Mouse (Mus musculus): ENCODE results near the gene Uqcc1.
A peak's percentile ranks its signal among the peaks of the same experiment; 100 is the strongest.
"Not testable (repeated sequence)": the region's sequence is repeated elsewhere in the genome, so short reads cannot be mapped to it uniquely, and the experiment has no call there.

Uqcc1 gene

GRCm38 (mm10) chr2:155852536-155852935 lies 77.6 kb downstream of the Uqcc1 start:
- no peak for DNase-seq

GRCm38 (mm10) chr2:155850120-155850519 lies 80.0 kb downstream of the Uqcc1 start:
- no peak for DNase-seq

- DNase-seq, result no peak
Observed at GRCm38 (mm10) chr2:155849464-155849863, 80.6 kb downstream of the Uqcc1 start.

- DNase-seq, result peak; percentile 77
Observed at GRCm38 (mm10) chr2:155848291-155848690, 81.8 kb downstream of the Uqcc1 start.

- DNase-seq, result no peak
Observed at GRCm38 (mm10) chr2:155846930-155847329, 83.2 kb downstream of the Uqcc1 start.

- no peak for DNase-seq
Observed at GRCm38 (mm10) chr2:155838961-155839360, 91.1 kb downstream of the Uqcc1 start.

- no peak for DNase-seq
Observed at GRCm38 (mm10) chr2:155837961-155838360, 92.1 kb downstream of the Uqcc1 start.

GRCm38 (mm10) chr2:155834732-155835131 lies 95.4 kb downstream of the Uqcc1 start, which contains the start of gene Fam83c:
Gene Fam83c (minus strand): TSS chr2:155834854.
- DNase-seq, result no peak

- DNase-seq, result not testable (repeated sequence)
Observed at GRCm38 (mm10) chr2:155832087-155832486, 98.0 kb downstream of the Uqcc1 start.

GRCm38 (mm10) chr2:155831302-155831701 lies 98.8 kb downstream of the Uqcc1 start:
- no peak for DNase-seq

- DNase-seq, result no peak
Observed at GRCm38 (mm10) chr2:155830841-155831240, 99.3 kb downstream of the Uqcc1 start.

GRCm38 (mm10) chr2:155826630-155827424 lies 103.3 kb downstream of the Uqcc1 start, which contains the start of gene Eif6:
Gene Eif6 (minus strand): TSS chr2:155826925.
- DNase-seq, result peak; percentile 84

GRCm38 (mm10) chr2:155825904-155826629 lies 104.0 kb downstream of the Uqcc1 start:
- peak; percentile 19 for DNase-seq

- DNase-seq, result no peak
Observed at GRCm38 (mm10) chr2:155823722-155824121, 106.4 kb downstream of the Uqcc1 start.

GRCm38 (mm10) chr2:155820779-155821178 lies 109.3 kb downstream of the Uqcc1 start:
- DNase-seq, result no peak

- DNase-seq, result no peak
Observed at GRCm38 (mm10) chr2:155819449-155820251, 110.5 kb downstream of the Uqcc1 start.

GRCm38 (mm10) chr2:155819392-155819448 lies 110.9 kb downstream of the Uqcc1 start, which contains the start of gene BC029722:
Gene BC029722 (minus strand): TSS chr2:155819426.
- no peak for DNase-seq

GRCm38 (mm10) chr2:155818596-155819391 lies 111.3 kb downstream of the Uqcc1 start:
- DNase-seq, result peak; percentile 95

GRCm38 (mm10) chr2:155817301-155818245 lies 112.5 kb downstream of the Uqcc1 start:
- no peak for DNase-seq

GRCm38 (mm10) chr2:155816179-155816578 lies 113.9 kb downstream of the Uqcc1 start:
- no peak for DNase-seq

GRCm38 (mm10) chr2:155814829-155815228 lies 115.3 kb downstream of the Uqcc1 start:
- no peak for DNase-seq

- no peak for DNase-seq
Observed at GRCm38 (mm10) chr2:155812637-155813036, 117.5 kb downstream of the Uqcc1 start.
